Mouse (Mus musculus): ENCODE results near the gene Raver1.

DNA sequence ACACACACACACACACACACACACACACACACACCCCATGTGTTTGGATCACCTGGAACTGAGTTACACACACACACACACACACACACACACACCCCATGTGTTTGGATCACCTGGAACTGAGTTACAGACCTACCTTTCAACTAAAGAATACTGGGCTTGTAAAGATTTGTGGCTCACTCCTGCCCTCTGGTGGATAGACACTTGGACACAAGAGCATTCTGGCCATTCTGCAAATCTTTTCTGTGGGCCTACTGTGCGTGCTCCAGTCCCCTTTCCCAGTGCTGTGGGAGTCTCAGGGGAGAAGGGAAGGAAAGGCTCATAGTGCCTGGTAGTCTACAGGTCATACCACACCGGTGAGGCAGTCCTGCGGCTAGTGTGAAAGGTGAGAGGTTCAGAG lies 45.4 kb upstream of the Raver1 start:
- no peak for TF ChIP-seq POLR2A (IDR thresholded peaks at IDR 0.05; ENCODE audit: borderline replicate concordance, extremely low read depth, low read depth, low read length)
- TF ChIP-seq CTCF (IDR thresholded peaks at IDR 0.05; ENCODE audit: insufficient read depth, low read length), result peak; percentile 49

Data from lung, adult 2 months (tissue).